Mouse (Mus musculus): ENCODE measurements around the gene Plek. TPM values are rescaled to one million over a fixed set of nuclear protein-coding genes. Genes with fewer than 3 reads are reported as not detected.

Gene Plek
- polyA plus RNA-seq, 1 experiment = 86.2 TPM

DNA sequence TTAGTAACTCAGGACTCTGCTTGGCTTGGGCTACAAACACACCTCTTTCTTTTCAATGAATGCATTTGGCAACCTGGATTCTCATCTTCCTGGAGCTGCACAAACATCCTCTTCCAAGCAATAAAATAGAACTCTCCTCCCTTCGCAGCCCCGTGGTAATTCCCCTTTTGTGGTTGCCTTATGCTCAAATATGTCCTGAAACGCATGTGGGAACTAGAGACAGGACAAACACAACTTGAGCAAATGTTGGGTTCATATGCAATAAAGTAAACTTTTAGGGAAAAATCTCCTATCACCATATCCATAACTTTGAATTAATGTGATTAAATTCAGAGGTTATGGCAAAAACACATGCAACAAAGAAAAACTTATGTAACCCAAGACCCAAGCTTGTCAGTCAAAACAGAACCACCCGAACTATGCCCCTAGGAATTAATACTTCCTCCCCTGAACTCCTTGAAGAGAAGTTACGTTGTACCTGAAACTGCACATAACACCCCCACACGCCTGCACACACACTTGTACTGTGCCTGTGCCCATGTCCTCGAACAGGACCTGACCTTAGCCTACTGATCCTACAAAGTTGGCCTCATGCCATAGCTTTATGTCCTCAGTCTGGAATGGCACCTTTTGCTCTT lies 65.5 kb downstream of the Plek start:
- no peak overlapping the region for H3K4me3 ChIP-seq (ENCODE audit: insufficient read depth, low read length)
- no peak overlapping the region for H3K27ac ChIP-seq (ENCODE audit: insufficient read depth, low read depth, low read length)
- no peak for TF ChIP-seq POLR2A (IDR thresholded peaks at IDR 0.05; ENCODE audit: borderline replicate concordance, low read depth, low read length)
- no peak for TF ChIP-seq CTCF (IDR thresholded peaks at IDR 0.05; ENCODE audit: low read depth, low read length)
- peaks cover 22% of the 10 kb centered on the region for H3K4me1 ChIP-seq (ENCODE audit: control insufficient read depth, insufficient read depth, low read length)

DNA sequence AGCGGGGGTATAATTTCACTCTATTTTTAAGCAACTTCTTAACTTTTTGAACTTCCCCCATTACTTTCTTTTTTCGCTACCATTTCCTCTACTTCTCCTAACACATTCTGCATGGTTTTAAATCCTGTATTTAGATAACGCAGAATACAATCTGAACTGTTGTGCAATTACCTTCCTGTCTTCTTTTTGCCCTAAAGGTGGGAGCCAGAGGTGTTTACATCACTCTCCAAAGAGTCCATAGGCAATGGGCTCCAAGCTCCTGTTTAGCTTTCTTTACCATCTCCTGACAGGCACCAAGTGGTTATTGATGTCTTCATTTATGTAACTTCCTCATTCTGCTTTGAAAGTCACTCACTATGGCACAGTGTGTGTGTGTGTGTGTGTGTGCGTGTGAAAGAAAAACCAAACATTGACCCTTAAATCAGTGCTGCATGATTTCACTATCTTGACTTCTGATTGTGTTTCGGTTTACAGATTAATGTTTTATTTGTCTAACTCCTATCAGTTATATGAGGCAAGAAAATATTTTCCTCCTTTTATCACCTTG lies 73.9 kb downstream of the Plek start:
- TF ChIP-seq POLR2A (IDR thresholded peaks at IDR 0.05; ENCODE audit: borderline replicate concordance, low read depth, low read length) (no peak), CTCF (IDR thresholded peaks at IDR 0.05; ENCODE audit: low read depth, low read length) (no peak)
- Histone ChIP-seq H3K27ac (ENCODE audit: insufficient read depth, low read depth, low read length) (0 out of 2 replicates have a peak overlapping the region, but pooled peaks have one; percentile 22), H3K4me3 (ENCODE audit: insufficient read depth, low read length) (no peak overlapping the region), H3K4me1 (ENCODE audit: control insufficient read depth, insufficient read depth, low read length) (peaks cover 9% of the 10 kb centered on the region)

DNA sequence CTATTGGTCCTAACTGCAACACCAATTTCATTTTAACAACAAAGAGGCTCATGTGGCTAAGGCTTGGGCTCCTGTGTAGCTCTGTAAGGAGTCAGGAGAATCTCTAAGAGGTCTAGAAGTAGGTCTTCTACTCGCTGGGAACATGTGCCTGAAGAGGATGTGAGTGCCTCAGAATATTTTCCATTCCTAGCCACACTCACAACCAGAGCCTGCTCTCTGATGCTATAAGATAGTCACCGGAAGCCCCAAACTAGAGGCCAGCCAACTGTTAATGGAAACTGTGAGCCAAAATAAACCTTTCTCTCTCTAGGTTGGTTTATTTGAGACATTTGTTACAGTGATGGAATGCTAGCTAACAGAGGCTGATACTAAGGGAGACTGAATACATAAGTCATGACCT lies 74.6 kb downstream of the Plek start:
- TF ChIP-seq POLR2A (IDR thresholded peaks at IDR 0.05; ENCODE audit: borderline replicate concordance, low read depth, low read length) = no peak
- no peak for TF ChIP-seq CTCF (IDR thresholded peaks at IDR 0.05; ENCODE audit: low read depth, low read length)
- Histone ChIP-seq H3K27ac (ENCODE audit: insufficient read depth, low read depth, low read length) (peak overlapping the region; percentile 22; the same call in 1 of the 2 replicates), H3K4me3 (ENCODE audit: insufficient read depth, low read length) (no peak overlapping the region), H3K4me1 (ENCODE audit: control insufficient read depth, insufficient read depth, low read length) (peaks cover 9% of the 10 kb centered on the region)

DNA sequence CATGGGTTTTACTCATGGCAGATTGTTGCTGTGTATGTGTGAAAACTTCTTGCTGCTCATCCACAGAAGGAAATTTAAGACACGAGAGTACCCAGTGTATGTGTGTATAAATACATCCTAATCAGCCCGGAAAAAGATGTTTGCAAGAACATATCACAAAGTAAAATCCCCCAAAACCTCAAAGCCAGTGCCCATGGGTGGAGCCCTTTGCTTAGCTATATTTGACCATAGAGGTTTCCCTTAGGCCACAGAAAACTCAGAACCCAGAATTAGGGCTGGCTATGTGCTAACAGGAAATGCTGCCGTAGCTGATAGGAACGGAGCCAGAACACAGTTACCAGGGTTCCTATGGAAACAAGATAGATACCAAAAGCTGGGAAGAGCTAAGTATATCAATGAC lies 75.2 kb downstream of the Plek start:
- Histone ChIP-seq H3K4me1 (ENCODE audit: control insufficient read depth, insufficient read depth, low read length) (peaks cover 9% of the 10 kb centered on the region), H3K27ac (ENCODE audit: insufficient read depth, low read depth, low read length) (no peak overlapping the region)

DNA sequence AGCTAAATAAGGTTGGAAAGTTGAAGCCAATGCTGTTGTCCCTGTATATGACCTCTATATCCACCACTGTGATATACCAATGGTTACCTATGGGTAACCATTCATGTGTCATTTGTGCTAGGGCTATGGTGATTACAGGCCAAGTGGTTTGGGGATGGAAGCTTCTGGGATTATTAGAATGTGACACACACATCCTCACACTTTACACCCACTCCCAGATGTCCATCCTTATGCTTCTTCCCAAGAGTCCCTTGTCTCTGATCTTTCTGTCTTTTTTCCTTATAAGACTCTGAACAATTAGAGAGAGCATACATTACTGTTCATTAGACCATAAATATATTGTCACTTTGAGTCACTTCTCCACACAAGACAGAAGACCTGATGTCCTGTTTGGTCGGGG lies 79.1 kb downstream of the Plek start:
- no peak overlapping the region for H3K27ac ChIP-seq (ENCODE audit: insufficient read depth, low read depth, low read length)
- H3K4me3 ChIP-seq (ENCODE audit: insufficient read depth, low read length) = no peak overlapping the region
- TF ChIP-seq CTCF (IDR thresholded peaks at IDR 0.05; ENCODE audit: low read depth, low read length) (no peak), POLR2A (IDR thresholded peaks at IDR 0.05; ENCODE audit: borderline replicate concordance, low read depth, low read length) (no peak)
- H3K4me1 ChIP-seq (ENCODE audit: control insufficient read depth, insufficient read depth, low read length) = peaks cover 19% of the 10 kb centered on the region

More for the DNA sequence above, 75.2 kb downstream of the Plek start:
- H3K4me3 ChIP-seq (ENCODE audit: insufficient read depth, low read length) = no peak overlapping the region
- TF ChIP-seq CTCF (IDR thresholded peaks at IDR 0.05; ENCODE audit: low read depth, low read length) (no peak), POLR2A (IDR thresholded peaks at IDR 0.05; ENCODE audit: borderline replicate concordance, low read depth, low read length) (no peak)

DNA sequence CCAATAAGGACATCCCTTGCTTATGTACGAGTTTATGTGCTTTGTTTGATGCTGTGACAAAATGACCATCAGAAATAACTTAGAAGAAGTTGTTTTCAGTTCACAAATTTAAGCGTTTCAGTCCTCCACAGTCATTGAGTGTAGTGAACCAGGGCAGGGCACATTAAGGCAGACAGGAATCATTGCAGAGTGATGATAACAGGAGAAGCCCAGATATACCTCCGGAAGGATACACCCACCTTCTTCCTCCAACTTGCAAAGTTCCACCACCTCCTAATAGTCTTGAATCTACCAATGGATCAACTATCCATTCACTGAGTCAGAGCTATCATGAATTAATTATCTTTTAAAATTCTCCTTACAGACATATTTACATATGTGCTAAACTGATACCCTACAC lies 80.2 kb downstream of the Plek start:
- H3K4me3 ChIP-seq (ENCODE audit: insufficient read depth, low read length) = no peak overlapping the region
- no peak overlapping the region for H3K27ac ChIP-seq (ENCODE audit: insufficient read depth, low read depth, low read length)
- peaks cover 12% of the 10 kb centered on the region for H3K4me1 ChIP-seq (ENCODE audit: control insufficient read depth, insufficient read depth, low read length)
- TF ChIP-seq CTCF (IDR thresholded peaks at IDR 0.05; ENCODE audit: low read depth, low read length) (no peak), POLR2A (IDR thresholded peaks at IDR 0.05; ENCODE audit: borderline replicate concordance, low read depth, low read length) (no peak)

DNA sequence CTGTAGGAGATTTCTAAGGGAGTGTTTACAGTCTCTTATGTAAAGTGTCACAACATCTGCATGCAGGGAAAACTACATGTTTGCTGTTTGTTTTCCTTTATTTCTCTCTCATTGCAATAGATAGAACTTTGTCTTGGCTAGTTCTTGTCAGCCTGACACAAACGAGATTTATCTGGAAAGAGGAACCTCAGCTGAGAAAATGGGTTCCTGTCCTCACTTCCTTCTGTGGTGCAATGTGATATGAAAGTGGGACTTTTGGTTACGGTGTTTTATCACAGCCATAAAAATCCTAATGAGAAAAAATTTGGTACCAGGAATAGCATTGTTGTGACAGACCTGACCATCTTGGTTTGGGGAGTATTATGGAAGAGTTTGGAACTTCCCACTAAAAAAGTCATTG lies 82.5 kb downstream of the Plek start:
- Histone ChIP-seq H3K4me1 (ENCODE audit: control insufficient read depth, insufficient read depth, low read length) (peaks cover 12% of the 10 kb centered on the region), H3K27ac (ENCODE audit: insufficient read depth, low read depth, low read length) (peak overlapping the region; percentile 58), H3K4me3 (ENCODE audit: insufficient read depth, low read length) (no peak overlapping the region)
- TF ChIP-seq CTCF (IDR thresholded peaks at IDR 0.05; ENCODE audit: low read depth, low read length) (no peak), POLR2A (IDR thresholded peaks at IDR 0.05; ENCODE audit: borderline replicate concordance, low read depth, low read length) (no peak)

DNA sequence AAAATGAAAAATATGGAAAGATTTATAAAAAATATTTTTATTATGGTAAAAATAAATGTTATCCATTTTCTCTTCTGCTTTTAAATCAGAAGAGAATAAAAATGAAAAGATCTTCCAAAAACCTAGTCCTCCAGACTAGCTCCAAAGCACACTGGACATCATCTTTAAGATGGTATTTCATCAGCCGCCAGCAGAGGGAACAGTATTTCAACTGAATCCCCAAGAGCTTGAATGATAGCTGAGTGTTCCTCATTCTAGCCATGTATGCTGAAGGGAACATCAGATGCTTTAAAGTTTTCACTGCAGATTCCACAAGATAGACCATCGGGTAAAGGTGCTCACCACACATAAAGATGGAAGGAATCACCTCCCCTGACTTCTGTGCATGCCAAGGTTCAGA lies 84.4 kb downstream of the Plek start:
- Histone ChIP-seq H3K4me3 (ENCODE audit: insufficient read depth, low read length) (no peak overlapping the region), H3K4me1 (ENCODE audit: control insufficient read depth, insufficient read depth, low read length) (peaks cover 12% of the 10 kb centered on the region), H3K27ac (ENCODE audit: insufficient read depth, low read depth, low read length) (no peak overlapping the region)
- TF ChIP-seq POLR2A (IDR thresholded peaks at IDR 0.05; ENCODE audit: borderline replicate concordance, low read depth, low read length) (no peak), CTCF (IDR thresholded peaks at IDR 0.05; ENCODE audit: low read depth, low read length) (no peak)

DNA sequence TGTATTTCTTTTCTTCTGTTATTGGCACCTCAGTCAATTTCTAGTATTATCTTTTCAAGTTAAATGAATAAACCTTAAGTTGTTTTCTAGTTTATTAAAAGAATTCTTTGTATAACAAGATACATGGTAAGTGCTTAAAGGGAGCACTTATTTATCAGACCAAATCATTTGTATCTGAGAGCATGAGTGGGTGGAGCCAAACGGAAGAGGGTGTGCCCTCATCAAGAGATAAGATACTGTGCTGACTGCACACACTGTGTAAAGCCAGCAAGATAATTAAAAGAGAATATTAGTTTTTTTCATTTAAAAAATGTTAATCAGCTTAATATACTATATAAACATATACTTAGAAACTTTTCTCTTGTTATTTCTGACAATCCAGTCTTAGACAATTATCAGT lies 93.7 kb downstream of the Plek start:
- Histone ChIP-seq H3K4me3 (ENCODE audit: insufficient read depth, low read length) (no peak overlapping the region), H3K27ac (ENCODE audit: insufficient read depth, low read depth, low read length) (no peak overlapping the region), H3K4me1 (ENCODE audit: control insufficient read depth, insufficient read depth, low read length) (peaks cover 30% of the 10 kb centered on the region)
- no peak for TF ChIP-seq CTCF (IDR thresholded peaks at IDR 0.05; ENCODE audit: low read depth, low read length)
- TF ChIP-seq POLR2A (IDR thresholded peaks at IDR 0.05; ENCODE audit: borderline replicate concordance, low read depth, low read length) = no peak

DNA sequence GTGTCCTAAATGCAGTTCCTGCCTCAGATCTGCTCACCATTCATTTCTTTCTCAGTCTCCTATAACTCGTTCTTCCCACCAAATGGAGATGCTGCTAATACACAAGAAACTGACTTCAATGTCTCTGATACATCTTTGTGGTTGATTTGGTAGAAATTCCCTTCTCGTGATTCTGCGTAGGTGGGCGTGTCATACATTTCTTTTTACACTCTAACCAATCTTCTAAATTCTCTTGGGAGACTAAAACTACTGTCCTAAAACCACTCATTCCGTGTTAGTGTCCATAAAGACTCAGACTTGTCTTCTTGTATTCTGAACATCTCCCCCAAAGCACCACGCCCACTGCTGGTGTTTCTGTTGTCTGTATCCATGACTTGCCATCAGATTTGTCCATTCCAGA lies 95.2 kb downstream of the Plek start:
- peaks cover 30% of the 10 kb centered on the region for H3K4me1 ChIP-seq (ENCODE audit: control insufficient read depth, insufficient read depth, low read length)
- H3K4me3 ChIP-seq (ENCODE audit: insufficient read depth, low read length) = no peak overlapping the region
- H3K27ac ChIP-seq (ENCODE audit: insufficient read depth, low read depth, low read length) = peak overlapping the region; percentile 78
- TF ChIP-seq POLR2A (IDR thresholded peaks at IDR 0.05; ENCODE audit: borderline replicate concordance, low read depth, low read length) = no peak
- no peak for TF ChIP-seq CTCF (IDR thresholded peaks at IDR 0.05; ENCODE audit: low read depth, low read length)
